Mouse (Mus musculus): ENCODE measurements at regions not wholly inside any gene's neighbourhood (a gene's known extent, or its start where the extent isn't known, plus 50 kb on each side); places are given as distances from the start of the nearest gene placed in this dataset.

- Histone ChIP-seq H3K36me3 (ENCODE audit: control insufficient read depth, insufficient read depth, low read length) (no peaks in the 10 kb centered on the region), H3K4me2 (ENCODE audit: low read depth, low read length) (no peak overlapping the region), H3K9me3 (replicated peaks; ENCODE audit: control insufficient read depth, low read length) (no peaks in the 10 kb centered on the region), H3K4me1 (ENCODE audit: control insufficient read depth, insufficient read depth, low read length) (no peaks in the 10 kb centered on the region), H3K9ac (ENCODE audit: low read length) (no peak overlapping the region), H3K27ac (ENCODE audit: low read length) (no peak overlapping the region), H3K4me3 (replicated peaks; ENCODE audit: low read length) (no peak overlapping the region), H3K27me3 (ENCODE audit: control insufficient read depth, insufficient read depth, low read length) (no peaks in the 10 kb centered on the region)
- 73% methylated on average over 12 of the region's 12 CpGs for WGBS
- ATAC-seq (ENCODE audit: insufficient read depth, low FRiP score), result no peak
Observed at GRCm38 (mm10) chr13:58495390-58496073, 92.4 kb upstream of the Hnrnpk start.

GRCm38 (mm10) chr13:58494726-58495125 lies 91.6 kb upstream of the Hnrnpk start:
- Histone ChIP-seq H3K9ac (ENCODE audit: low read length) (no peak overlapping the region), H3K27ac (ENCODE audit: low read length) (no peak overlapping the region), H3K27me3 (ENCODE audit: control insufficient read depth, insufficient read depth, low read length) (no peaks in the 10 kb centered on the region), H3K4me1 (ENCODE audit: control insufficient read depth, insufficient read depth, low read length) (no peaks in the 10 kb centered on the region), H3K4me2 (ENCODE audit: low read depth, low read length) (no peak overlapping the region), H3K36me3 (ENCODE audit: control insufficient read depth, insufficient read depth, low read length) (no peaks in the 10 kb centered on the region), H3K9me3 (replicated peaks; ENCODE audit: control insufficient read depth, low read length) (no peaks in the 10 kb centered on the region), H3K4me3 (replicated peaks; ENCODE audit: low read length) (no peak overlapping the region)
- no peak for ATAC-seq (ENCODE audit: insufficient read depth, low FRiP score)
- 44% methylated on average over 5 of the region's 5 CpGs for WGBS

GRCm38 (mm10) chr13:58490829-58491228 lies 87.7 kb upstream of the Hnrnpk start:
- no peak for ATAC-seq (ENCODE audit: insufficient read depth, low FRiP score)
- Histone ChIP-seq H3K4me1 (ENCODE audit: control insufficient read depth, insufficient read depth, low read length) (no peaks in the 10 kb centered on the region), H3K27me3 (ENCODE audit: control insufficient read depth, insufficient read depth, low read length) (no peaks in the 10 kb centered on the region), H3K4me2 (ENCODE audit: low read depth, low read length) (no peak overlapping the region), H3K4me3 (replicated peaks; ENCODE audit: low read length) (no peak overlapping the region), H3K36me3 (ENCODE audit: control insufficient read depth, insufficient read depth, low read length) (no peaks in the 10 kb centered on the region), H3K9me3 (replicated peaks; ENCODE audit: control insufficient read depth, low read length) (no peaks in the 10 kb centered on the region), H3K27ac (ENCODE audit: low read length) (no peak overlapping the region), H3K9ac (ENCODE audit: low read length) (no peak overlapping the region)
- WGBS, result 46% methylated on average over 8 of the region's 8 CpGs

GRCm38 (mm10) chr13:58485011-58485410 lies 81.9 kb upstream of the Hnrnpk start:
- no peak for ATAC-seq (ENCODE audit: insufficient read depth, low FRiP score)
- H3K36me3 ChIP-seq (ENCODE audit: control insufficient read depth, insufficient read depth, low read length), result no peaks in the 10 kb centered on the region
- no peak overlapping the region for H3K4me2 ChIP-seq (ENCODE audit: low read depth, low read length)
- no peaks in the 10 kb centered on the region for H3K27me3 ChIP-seq (ENCODE audit: control insufficient read depth, insufficient read depth, low read length)
- no peaks in the 10 kb centered on the region for H3K9me3 ChIP-seq (replicated peaks; ENCODE audit: control insufficient read depth, low read length)
- H3K4me1 ChIP-seq (ENCODE audit: control insufficient read depth, insufficient read depth, low read length), result no peaks in the 10 kb centered on the region
- 76% methylated on average over 10 of the region's 10 CpGs for WGBS
- no peak overlapping the region for H3K27ac ChIP-seq (ENCODE audit: low read length)
- H3K4me3 ChIP-seq (replicated peaks; ENCODE audit: low read length), result no peak overlapping the region
- no peak overlapping the region for H3K9ac ChIP-seq (ENCODE audit: low read length)

- no peak overlapping the region for H3K27ac ChIP-seq (ENCODE audit: low read length)
- H3K36me3 ChIP-seq (ENCODE audit: control insufficient read depth, insufficient read depth, low read length), result no peaks in the 10 kb centered on the region
- H3K27me3 ChIP-seq (ENCODE audit: control insufficient read depth, insufficient read depth, low read length), result no peaks in the 10 kb centered on the region
- H3K4me1 ChIP-seq (ENCODE audit: control insufficient read depth, insufficient read depth, low read length), result no peaks in the 10 kb centered on the region
- no peak overlapping the region for H3K4me2 ChIP-seq (ENCODE audit: low read depth, low read length)
- no peak overlapping the region for H3K4me3 ChIP-seq (replicated peaks; ENCODE audit: low read length)
- H3K9me3 ChIP-seq (replicated peaks; ENCODE audit: control insufficient read depth, low read length), result no peaks in the 10 kb centered on the region
- whole genome bisulfite sequencing, result 61% methylated on average over 9 of the region's 9 CpGs
- H3K9ac ChIP-seq (ENCODE audit: low read length), result no peak overlapping the region
- ATAC-seq (ENCODE audit: insufficient read depth, low FRiP score), result no peak
Observed at GRCm38 (mm10) chr13:58482701-58483100, 79.6 kb upstream of the Hnrnpk start.

GRCm38 (mm10) chr13:58480928-58481598 lies 77.9 kb upstream of the Hnrnpk start:
- Histone ChIP-seq H3K4me1 (ENCODE audit: control insufficient read depth, insufficient read depth, low read length) (no peaks in the 10 kb centered on the region), H3K4me2 (ENCODE audit: low read depth, low read length) (no peak overlapping the region), H3K9ac (ENCODE audit: low read length) (no peak overlapping the region), H3K9me3 (replicated peaks; ENCODE audit: control insufficient read depth, low read length) (no peaks in the 10 kb centered on the region), H3K4me3 (replicated peaks; ENCODE audit: low read length) (no peak overlapping the region), H3K36me3 (ENCODE audit: control insufficient read depth, insufficient read depth, low read length) (no peaks in the 10 kb centered on the region), H3K27me3 (ENCODE audit: control insufficient read depth, insufficient read depth, low read length) (no peaks in the 10 kb centered on the region), H3K27ac (ENCODE audit: low read length) (no peak overlapping the region)
- 78% methylated on average over 10 of the region's 10 CpGs for WGBS
- ATAC-seq (ENCODE audit: insufficient read depth, low FRiP score), result no peak

- H3K4me3 ChIP-seq (replicated peaks; ENCODE audit: low read length), result no peak overlapping the region
Observed at GRCm38 (mm10) chr13:58480388-58480927, 77.3 kb upstream of the Hnrnpk start.

GRCm38 (mm10) chr13:58478438-58478837 lies 75.3 kb upstream of the Hnrnpk start:
- Histone ChIP-seq H3K4me2 (ENCODE audit: low read depth, low read length) (no peak overlapping the region), H3K27me3 (ENCODE audit: control insufficient read depth, insufficient read depth, low read length) (no peaks in the 10 kb centered on the region), H3K9ac (ENCODE audit: low read length) (no peak overlapping the region), H3K4me3 (replicated peaks; ENCODE audit: low read length) (no peak overlapping the region), H3K9me3 (replicated peaks; ENCODE audit: control insufficient read depth, low read length) (no peaks in the 10 kb centered on the region), H3K4me1 (ENCODE audit: control insufficient read depth, insufficient read depth, low read length) (no peaks in the 10 kb centered on the region), H3K36me3 (ENCODE audit: control insufficient read depth, insufficient read depth, low read length) (no peaks in the 10 kb centered on the region), H3K27ac (ENCODE audit: low read length) (no peak overlapping the region)
- ATAC-seq (ENCODE audit: insufficient read depth, low FRiP score), result no peak
- 51% methylated on average over 5 of the region's 5 CpGs for WGBS

More at GRCm38 (mm10) chr13:58480388-58480927, 77.3 kb upstream of the Hnrnpk start:
- no peaks in the 10 kb centered on the region for H3K9me3 ChIP-seq (replicated peaks; ENCODE audit: control insufficient read depth, low read length)
- no peaks in the 10 kb centered on the region for H3K27me3 ChIP-seq (ENCODE audit: control insufficient read depth, insufficient read depth, low read length)
- no peak for ATAC-seq (ENCODE audit: insufficient read depth, low FRiP score)
- H3K36me3 ChIP-seq (ENCODE audit: control insufficient read depth, insufficient read depth, low read length), result no peaks in the 10 kb centered on the region
- H3K4me1 ChIP-seq (ENCODE audit: control insufficient read depth, insufficient read depth, low read length), result no peaks in the 10 kb centered on the region
- H3K4me2 ChIP-seq (ENCODE audit: low read depth, low read length), result no peak overlapping the region
- WGBS, result 79% methylated on average over 8 of the region's 8 CpGs
- H3K9ac ChIP-seq (ENCODE audit: low read length), result no peak overlapping the region
- H3K27ac ChIP-seq (ENCODE audit: low read length), result no peak overlapping the region

GRCm38 (mm10) chr13:58477253-58477652 lies 74.1 kb upstream of the Hnrnpk start:
- no peak overlapping the region for H3K4me2 ChIP-seq (ENCODE audit: low read depth, low read length)
- H3K9ac ChIP-seq (ENCODE audit: low read length), result no peak overlapping the region
- H3K27me3 ChIP-seq (ENCODE audit: control insufficient read depth, insufficient read depth, low read length), result peaks cover 4% of the 10 kb centered on the region
- H3K36me3 ChIP-seq (ENCODE audit: control insufficient read depth, insufficient read depth, low read length), result no peaks in the 10 kb centered on the region
- no peak overlapping the region for H3K4me3 ChIP-seq (replicated peaks; ENCODE audit: low read length)
- H3K4me1 ChIP-seq (ENCODE audit: control insufficient read depth, insufficient read depth, low read length), result no peaks in the 10 kb centered on the region
- no peak for ATAC-seq (ENCODE audit: insufficient read depth, low FRiP score)
- no peak overlapping the region for H3K27ac ChIP-seq (ENCODE audit: low read length)
- H3K9me3 ChIP-seq (replicated peaks; ENCODE audit: control insufficient read depth, low read length), result no peaks in the 10 kb centered on the region
- WGBS, result 89% methylated on average over 6 of the region's 6 CpGs

Data from stomach, embryonic 16.5 days (tissue).